Mouse (Mus musculus): Measurements from ENCODE around the gene Lce3a.

Gene Lce3a

DNA sequence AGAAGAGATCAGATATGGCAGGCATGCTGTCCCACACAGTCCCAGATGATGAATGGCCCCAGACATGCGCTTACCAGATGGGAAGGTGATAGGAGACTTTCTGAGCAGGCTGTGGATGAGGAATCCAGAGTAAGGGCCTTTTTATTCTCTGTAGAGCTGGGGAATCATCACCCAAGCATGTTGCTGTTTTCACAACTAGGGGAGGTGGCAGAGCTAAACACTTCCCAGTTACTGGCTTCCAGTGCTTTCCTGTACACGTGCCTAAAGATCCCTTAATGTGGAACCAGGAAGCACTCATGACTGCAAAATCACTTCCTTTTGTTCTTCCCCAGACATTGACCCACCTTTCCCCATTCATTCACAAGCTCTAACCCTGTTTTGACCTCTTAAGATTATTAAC is at the start of gene Lce3a:
Gene Lce3a, minus strand, starts transcription at position 101 of the 400 bp plus-strand sequence.
- no peak for DNase-seq

DNA sequence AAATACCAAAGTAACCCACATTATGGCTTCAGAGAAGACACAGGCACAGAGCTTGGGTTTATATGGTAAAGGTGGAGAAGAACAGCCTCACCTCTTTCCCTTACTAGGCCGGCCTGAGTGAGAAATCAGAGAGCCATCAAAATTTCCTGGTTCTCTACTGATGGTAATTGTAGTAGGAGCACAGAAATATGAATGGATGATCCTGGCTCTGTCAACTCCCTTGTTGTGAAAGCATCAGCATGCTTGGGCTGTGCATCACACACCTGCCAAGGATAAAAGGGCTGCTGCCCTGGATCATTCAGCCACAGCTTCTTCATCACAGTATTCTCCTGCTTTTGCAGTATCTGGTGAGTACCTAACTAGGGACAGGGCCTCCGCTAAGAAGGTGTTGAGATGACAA is 40.7 kb upstream of the Lce3a start, which contains the start of gene Lce3e:
Gene Lce3e, plus strand, starts transcription at position 301 of the 400 bp plus-strand sequence.
- DNase-seq: no peak

DNA sequence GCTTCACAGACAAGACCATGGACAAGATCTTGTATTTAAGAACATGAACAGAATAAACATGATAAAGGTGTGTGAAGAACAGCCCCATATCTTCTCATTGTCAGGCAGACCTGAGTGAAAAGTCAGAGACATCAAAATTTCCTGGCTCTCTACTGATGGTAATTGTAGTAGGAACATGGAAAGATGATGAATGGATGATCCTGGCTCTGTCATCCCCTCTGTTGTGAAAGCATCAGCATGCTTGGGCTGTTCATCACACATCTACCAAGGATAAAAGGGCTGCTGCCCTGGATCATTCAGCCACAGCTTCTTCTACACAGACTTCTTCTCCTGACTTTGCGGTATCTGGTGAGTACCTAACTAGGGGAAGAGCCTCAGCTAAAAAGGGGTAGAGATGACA is 31.1 kb upstream of the Lce3a start, which contains the start of gene Lce3d:
Gene Lce3d, plus strand, starts transcription at position 301 of the 400 bp plus-strand sequence.
- DNase-seq: no peak

DNA sequence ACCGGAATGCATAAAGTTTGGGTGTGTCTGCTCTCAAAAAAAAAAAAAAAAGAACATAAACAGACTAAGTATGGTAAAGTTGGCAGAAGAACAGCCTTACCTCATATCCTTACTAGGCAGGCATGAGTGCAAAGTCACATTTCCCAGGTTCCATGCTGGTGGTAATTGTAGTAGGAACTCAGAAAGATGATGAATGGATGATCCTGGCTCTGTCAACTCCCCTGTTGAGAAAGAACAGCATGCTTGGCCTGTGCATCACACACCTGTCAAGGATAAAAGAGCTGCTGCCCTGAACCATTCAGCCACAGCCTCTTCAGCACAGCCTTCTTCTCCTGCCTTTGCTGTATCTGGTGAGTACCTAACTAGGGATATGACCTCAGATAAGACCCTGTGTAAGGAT is 18.2 kb upstream of the Lce3a start, which contains the start of gene Lce3c:
Gene Lce3c, plus strand, starts transcription at position 301 of the 400 bp plus-strand sequence.
- no peak for DNase-seq

DNA sequence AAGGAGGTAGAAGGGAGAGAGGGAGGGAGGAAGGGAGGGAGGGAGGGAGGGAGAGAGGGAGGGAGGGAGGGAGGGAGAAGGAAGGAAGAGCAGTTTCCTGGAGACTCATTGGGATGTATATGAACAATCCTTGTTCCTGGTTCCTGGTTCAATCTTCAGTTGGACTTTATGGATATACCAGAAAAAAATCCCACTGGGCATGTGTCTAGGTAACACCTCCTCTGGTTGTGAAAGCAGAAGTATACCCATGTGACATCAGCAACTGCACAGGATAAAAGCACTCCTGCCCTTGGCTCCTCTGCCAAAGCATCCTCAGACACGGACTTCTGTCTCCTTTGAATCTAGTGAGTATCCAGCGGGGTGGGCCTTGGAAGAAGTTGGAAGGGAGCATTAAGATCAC is 6.6 kb upstream of the Lce3a start, which contains the start of gene Lce3b:
Gene Lce3b, plus strand, starts transcription at position 301 of the 400 bp plus-strand sequence.
- no peak for DNase-seq

DNA sequence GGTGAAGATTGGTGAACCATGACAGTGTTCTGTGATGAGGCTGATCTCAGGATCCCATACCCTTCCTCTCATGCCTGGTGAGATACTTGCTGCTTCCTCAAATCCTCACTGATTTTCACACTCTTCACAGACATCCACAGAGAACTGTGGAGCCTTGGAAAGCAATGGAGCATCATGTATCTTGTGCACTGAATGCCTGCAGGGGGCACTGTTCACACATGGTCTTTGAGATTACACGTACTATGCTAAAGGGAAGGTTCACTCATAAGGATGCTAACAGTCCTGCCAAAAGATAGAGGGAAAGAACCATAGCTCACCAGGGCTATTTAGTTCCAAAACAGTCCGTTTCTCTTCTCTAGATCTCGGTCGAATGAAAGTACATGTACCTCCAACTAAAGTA is 5.7 kb downstream of the Lce3a start:
- DNase-seq: no peak

DNA sequence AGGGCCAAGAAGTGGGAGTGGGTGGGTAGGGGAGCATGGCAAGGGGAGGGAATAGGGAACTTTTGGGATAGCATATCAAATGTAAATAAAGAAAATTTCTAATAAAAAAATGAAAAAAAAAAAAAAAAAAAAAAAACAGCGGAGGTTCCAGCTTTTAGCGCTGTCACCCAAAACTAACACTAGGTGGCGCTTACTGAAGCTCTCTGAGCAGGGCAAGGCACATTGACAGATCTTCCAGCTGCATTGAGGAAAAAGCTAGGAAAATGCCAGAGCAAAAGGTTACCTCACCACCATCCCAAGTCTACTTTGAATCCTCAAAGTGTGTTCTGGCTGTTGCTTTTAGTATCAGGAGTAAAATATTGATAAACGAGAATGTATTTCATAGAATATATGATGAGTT is 18.5 kb downstream of the Lce3a start:
- DNase-seq: no peak

DNA sequence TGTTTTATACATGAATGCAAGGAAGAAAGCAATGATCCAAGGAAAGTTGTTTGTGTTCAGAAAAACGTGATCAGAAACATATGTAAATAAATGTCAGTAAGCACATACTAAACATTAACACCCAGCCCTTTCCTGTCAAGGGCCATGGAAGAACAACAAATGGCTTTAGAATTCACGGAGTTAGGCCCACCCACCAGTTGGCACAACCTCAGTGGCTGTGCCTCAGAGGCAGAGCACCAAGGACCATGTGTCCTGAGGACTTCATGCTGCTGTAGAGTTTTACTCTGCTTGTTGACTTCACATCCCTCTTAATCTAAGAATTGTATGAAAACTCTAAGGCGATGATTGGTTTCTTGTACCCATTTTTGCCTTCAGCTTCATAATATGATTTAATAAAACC is 20.8 kb downstream of the Lce3a start:
- no peak for DNase-seq

DNA sequence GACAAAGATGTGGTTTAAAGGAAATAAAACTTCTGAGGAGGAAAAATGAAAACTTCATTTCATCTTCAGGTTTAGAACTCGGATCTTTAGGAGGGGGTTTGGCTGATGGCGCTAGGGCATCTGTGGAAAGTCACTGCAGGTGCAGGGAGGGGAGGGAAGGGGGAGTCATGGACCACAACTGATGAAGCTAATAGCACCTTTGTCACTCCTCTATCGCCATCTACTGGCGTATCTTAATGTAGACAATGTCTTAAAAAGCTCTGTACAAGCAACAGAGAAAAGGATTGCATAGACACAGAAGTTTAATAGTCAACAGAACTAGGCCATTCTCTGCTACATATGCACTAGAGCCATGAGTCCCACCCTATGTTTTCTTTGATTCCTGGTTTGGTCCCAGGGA is 22.4 kb downstream of the Lce3a start:
- DNase-seq: no peak

DNA sequence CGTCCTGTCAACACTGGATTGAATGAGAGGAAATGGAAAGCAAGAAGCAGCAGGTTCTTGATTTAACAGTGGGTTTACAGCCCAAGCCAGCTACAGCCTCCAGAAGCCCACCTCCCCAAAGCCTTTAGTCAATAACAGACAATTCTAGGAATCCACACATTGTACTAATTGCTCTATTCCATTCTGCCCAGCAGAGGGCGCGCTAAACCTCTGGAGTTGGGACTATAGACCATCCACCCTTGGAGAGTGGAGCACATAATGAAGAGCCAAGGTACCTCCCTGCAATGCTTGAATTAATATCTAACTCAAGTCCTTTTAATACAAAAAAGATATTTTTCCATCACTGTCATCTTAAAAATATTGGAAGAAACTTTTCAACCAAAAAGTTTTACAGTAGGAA is 23.0 kb downstream of the Lce3a start:
- DNase-seq: no peak

DNA sequence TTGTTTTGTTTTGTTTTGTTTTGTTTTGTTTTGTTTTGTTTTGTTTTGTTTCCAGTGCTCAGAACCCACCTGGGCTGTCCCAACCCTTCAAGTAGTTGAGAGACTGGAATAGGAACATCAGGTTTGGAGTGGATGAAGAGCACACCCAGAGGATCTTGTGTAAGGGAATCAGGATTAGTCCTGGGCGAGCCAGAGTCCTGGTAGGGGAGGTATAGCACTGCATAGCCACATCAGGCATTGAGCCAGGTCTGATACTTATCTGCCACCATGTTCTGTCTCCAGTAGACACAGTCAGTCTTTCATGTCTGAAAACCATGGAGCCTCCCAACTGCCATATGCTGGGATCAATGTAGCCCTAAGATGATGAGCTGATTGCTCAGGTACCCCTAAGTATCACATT is 31.5 kb downstream of the Lce3a start:
- DNase-seq: no peak

DNA sequence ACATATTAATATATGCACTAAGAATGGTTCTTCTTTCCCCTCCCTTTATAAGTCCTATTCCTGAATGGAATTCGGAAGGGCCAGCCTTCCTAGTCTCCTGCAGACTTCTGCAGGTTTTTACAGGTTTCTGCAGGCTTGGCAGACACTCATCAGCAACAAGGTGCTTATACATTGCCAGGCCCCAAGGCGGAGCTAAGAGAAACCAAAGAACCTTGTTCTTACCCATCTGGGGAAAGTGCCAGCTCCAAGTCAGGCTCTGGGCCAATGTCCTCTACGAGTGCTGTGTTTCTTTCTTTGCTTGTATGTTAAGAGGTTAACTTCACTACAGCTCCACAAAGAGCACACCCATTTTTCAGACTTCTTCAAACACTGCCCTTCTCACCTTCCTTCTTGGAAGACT is 32.0 kb downstream of the Lce3a start:
- no peak for DNase-seq
